Mouse (Mus musculus) heart, embryonic 14.5 days (tissue): ENCODE measurements at regions not wholly inside any gene's neighbourhood (a gene's known extent, or its start where the extent isn't known, plus 50 kb on each side); places are given as distances from the start of the nearest gene placed in this dataset.

Source experiments
- ATAC-seq: fragments of 200-750 bp; cut with Nextera tagmentation; 2 replicates; pipeline ENCODE4 v1.8.0; 2017; ENCODE audit warnings: low read depth, moderate TSS enrichment; ENCODE audit not compliant: insufficient number of reproducible peaks, insufficient read depth, low FRiP score
- H3K27ac ChIP-seq, 2 experiments: fragments of 200-500 bp in 1 of 2; fragments of 300-500 bp in 1 of 2; sonication (generic) in 1 of 2; replicated peaks in 1 of 2; 2 replicates each; pipeline ENCODE4 v1.5.1; 2012 to 2014; ENCODE audit warnings: low read depth in 2 of 2, low read length in 2 of 2, control low read depth in 1 of 2, mild to moderate bottlenecking in 1 of 2, mixed read lengths in 1 of 2; ENCODE audit not compliant: control insufficient read depth in 1 of 2, insufficient read depth in 1 of 2
- H3K27me3 ChIP-seq: fragments of 300-500 bp; sonication (generic); 2 replicates; pipeline ENCODE4 v1.6.1; 2014; ENCODE audit warnings: mild to moderate bottlenecking, low read length, control low read depth; ENCODE audit not compliant: control insufficient read depth, insufficient read depth
- H3K36me3 ChIP-seq: fragments of 300-500 bp; sonication (generic); 2 replicates; pipeline ENCODE4 v1.6.1; 2014; ENCODE audit warnings: mild to moderate bottlenecking, control low read depth, low read length, mixed read lengths; ENCODE audit not compliant: control insufficient read depth, insufficient read depth
- H3K4me1 ChIP-seq, 2 experiments: fragments of 200-500 bp in 1 of 2; fragments of 300-500 bp in 1 of 2; sonication (generic) in 1 of 2; 2 replicates each; pipeline ENCODE4 v1.6.1; 2012 to 2014; ENCODE audit warnings: low read length in 2 of 2, control low read depth in 1 of 2, mixed read lengths in 1 of 2; ENCODE audit not compliant: control insufficient read depth in 2 of 2, insufficient read depth in 2 of 2
- H3K4me2 ChIP-seq: fragments of 300-500 bp; sonication (generic); 2 replicates; pipeline ENCODE4 v1.6.1; 2014; ENCODE audit warnings: mild to moderate bottlenecking, low read length
- H3K4me3 ChIP-seq, 2 experiments: fragments of 200-500 bp in 1 of 2; fragments of 300-500 bp in 1 of 2; sonication (generic) in 1 of 2; 2 replicates each; pipeline ENCODE4 v1.5.1; 2012 to 2014; ENCODE audit warnings: low read length in 2 of 2, mild to moderate bottlenecking in 2 of 2, control low read depth in 1 of 2, low read depth in 1 of 2, moderate library complexity in 1 of 2; ENCODE audit not compliant: control insufficient read depth in 1 of 2, insufficient read depth in 1 of 2
- H3K9ac ChIP-seq: fragments of 300-500 bp; sonication (generic); 2 replicates; pipeline ENCODE4 v1.6.1; 2014; ENCODE audit warnings: mild to moderate bottlenecking, low read length
- H3K9me3 ChIP-seq: fragments of 300-500 bp; sonication (generic); 2 replicates; pipeline ENCODE4 v1.6.1; 2016; ENCODE audit warnings: low read length, control low read depth; ENCODE audit not compliant: control insufficient read depth
- WGBS: fragments of 180-500 bp; shearing (Covaris S2); extraction: QIAGEN DNeasy Blood & Tissue Kit; methylation state at CpG from one replicate; pipeline ENCODE4 v1.1.7; 2014; 5-methylcytosine and 5-hydroxymethylcytosine counted together

- H3K27ac ChIP-seq, result no peak overlapping the region
- no peaks in the 10 kb centered on the region for H3K36me3 ChIP-seq
- H3K9ac ChIP-seq, result no peak overlapping the region
- no peaks in the 10 kb centered on the region for H3K27me3 ChIP-seq
- ATAC-seq, result no peak
- no peaks in the 10 kb centered on the region for H3K4me1 ChIP-seq
- no peaks in the 10 kb centered on the region for H3K9me3 ChIP-seq
- 67% methylated on average over 3 of the region's 3 CpGs for WGBS
- no peak overlapping the region for H3K4me2 ChIP-seq
- no peak overlapping the region for H3K4me3 ChIP-seq
Observed at GRCm38 (mm10) chr10:122587541-122587940, 91.0 kb upstream of the Ppm1h start.

- whole genome bisulfite sequencing, result 92% methylated on average over 2 of the region's 2 CpGs
- no peaks in the 10 kb centered on the region for H3K9me3 ChIP-seq
- H3K4me1 ChIP-seq, result 0 out of 4 replicates have a peak, but pooled peaks cover 0 to 2% of the 10 kb centered on the region in 2 experiments
- H3K4me3 ChIP-seq, result no peak overlapping the region
- no peak overlapping the region for H3K4me2 ChIP-seq
- H3K9ac ChIP-seq, result no peak overlapping the region
- no peaks in the 10 kb centered on the region; the same call in 1 of the 2 replicates for H3K27me3 ChIP-seq
- H3K27ac ChIP-seq, result no peak overlapping the region
- H3K36me3 ChIP-seq, result no peaks in the 10 kb centered on the region
- ATAC-seq, result no peak
Observed at GRCm38 (mm10) chr10:122599511-122599910, 79.1 kb upstream of the Ppm1h start.

GRCm38 (mm10) chr10:122602394-122602793 is 76.2 kb upstream of the Ppm1h start:
- Histone ChIP-seq H3K27me3 (no peaks in the 10 kb centered on the region; the same call in 1 of the 2 replicates), H3K36me3 (no peaks in the 10 kb centered on the region), H3K9ac (no peak overlapping the region), H3K4me1 (0 out of 4 replicates have a peak, but pooled peaks cover 0 to 2% of the 10 kb centered on the region in 2 experiments), H3K4me2 (no peak overlapping the region), H3K27ac (no peak overlapping the region), H3K9me3 (no peaks in the 10 kb centered on the region), H3K4me3 (no peak overlapping the region)
- 14% methylated on average over 6 of the region's 6 CpGs for WGBS
- no peak for ATAC-seq

- Histone ChIP-seq H3K9ac (no peak overlapping the region), H3K4me3 (no peak overlapping the region), H3K4me2 (no peak overlapping the region), H3K27me3 (no peaks in the 10 kb centered on the region; the same call in 1 of the 2 replicates), H3K27ac (no peak overlapping the region), H3K36me3 (no peaks in the 10 kb centered on the region), H3K4me1 (0 out of 4 replicates have a peak, but pooled peaks cover 0 to 2% of the 10 kb centered on the region in 2 experiments), H3K9me3 (no peaks in the 10 kb centered on the region)
- ATAC-seq, result no peak
- WGBS, result 90% methylated on average over 1 of the region's 1 CpGs
Observed at GRCm38 (mm10) chr10:122603960-122604359, 74.6 kb upstream of the Ppm1h start.

DNA sequence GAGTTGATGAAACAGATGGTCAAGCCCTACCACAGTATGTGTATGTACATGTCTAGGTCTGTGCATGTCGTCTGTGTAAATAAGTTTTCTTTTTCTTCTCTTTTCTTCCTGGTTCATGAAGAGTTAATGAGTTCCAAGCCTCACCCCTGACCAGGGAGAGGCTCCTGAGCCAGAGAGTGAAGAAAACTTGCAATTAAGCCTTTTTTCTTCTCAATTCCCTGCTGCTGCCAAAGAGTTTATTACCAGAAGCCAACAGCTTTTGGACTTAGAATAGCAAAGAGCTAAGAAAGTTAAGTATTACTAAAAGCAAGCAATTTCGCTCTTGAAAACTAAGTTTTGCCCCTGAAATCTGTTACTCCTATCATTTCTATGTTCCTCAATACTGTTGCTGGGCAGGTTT is 65.3 kb upstream of the Ppm1h start:
- H3K9me3 ChIP-seq, result no peaks in the 10 kb centered on the region
- H3K4me3 ChIP-seq, result no peak overlapping the region
- H3K36me3 ChIP-seq, result no peaks in the 10 kb centered on the region
- WGBS, result 78% methylated on average over 2 of the region's 2 CpGs
- peaks cover 3 to 6% of the 10 kb centered on the region in 2 experiments; a peak in 1 of 4 replicates for H3K4me1 ChIP-seq
- no peak overlapping the region for H3K27ac ChIP-seq
- no peak for ATAC-seq
- H3K27me3 ChIP-seq, result no peaks in the 10 kb centered on the region
- no peak overlapping the region for H3K9ac ChIP-seq
- no peak overlapping the region for H3K4me2 ChIP-seq

GRCm38 (mm10) chr10:122613891-122614290 is 64.7 kb upstream of the Ppm1h start:
- H3K4me3 ChIP-seq, result no peak overlapping the region
- 78% methylated on average over 2 of the region's 2 CpGs for WGBS

DNA sequence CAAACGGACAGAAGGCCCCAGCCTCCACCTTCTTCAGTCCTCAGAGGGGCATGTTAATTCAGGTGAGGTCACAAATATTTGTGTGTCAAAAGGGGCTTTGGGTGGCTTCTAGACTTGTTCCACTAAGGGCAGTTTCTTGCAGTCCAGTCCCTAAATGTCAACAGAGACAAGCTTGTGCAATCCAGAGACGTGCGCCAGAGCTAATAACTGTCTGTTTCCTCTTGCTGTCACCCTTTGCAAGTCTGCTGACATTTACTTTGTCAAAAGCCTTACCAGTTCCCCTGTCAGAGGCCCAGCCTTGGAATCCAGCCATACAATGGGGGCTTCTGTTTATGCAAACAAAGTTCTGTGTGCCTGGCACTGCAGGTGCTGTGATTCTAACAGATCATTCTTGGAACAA is 63.8 kb upstream of the Ppm1h start:
- Histone ChIP-seq H3K9ac (no peak overlapping the region), H3K27me3 (no peaks in the 10 kb centered on the region), H3K36me3 (no peaks in the 10 kb centered on the region), H3K27ac (no peak overlapping the region), H3K9me3 (no peaks in the 10 kb centered on the region), H3K4me2 (no peak overlapping the region), H3K4me1 (peaks cover 3 to 6% of the 10 kb centered on the region in 2 experiments; a peak in 1 of 4 replicates), H3K4me3 (no peak overlapping the region)
- WGBS, result 29% methylated on average over 3 of the region's 3 CpGs
- no peak for ATAC-seq

More at GRCm38 (mm10) chr10:122613891-122614290, 64.7 kb upstream of the Ppm1h start:
- H3K27ac ChIP-seq, result no peak overlapping the region
- no peak overlapping the region for H3K9ac ChIP-seq
- H3K9me3 ChIP-seq, result no peaks in the 10 kb centered on the region
- no peak for ATAC-seq
- H3K36me3 ChIP-seq, result no peaks in the 10 kb centered on the region
- no peak overlapping the region for H3K4me2 ChIP-seq
- peaks cover 3 to 6% of the 10 kb centered on the region in 2 experiments; a peak in 1 of 4 replicates for H3K4me1 ChIP-seq
- no peaks in the 10 kb centered on the region for H3K27me3 ChIP-seq

GRCm38 (mm10) chr10:122615658-122616057 is 62.9 kb upstream of the Ppm1h start:
- Histone ChIP-seq H3K4me1 (peaks cover 3 to 6% of the 10 kb centered on the region in 2 experiments; a peak in 1 of 4 replicates), H3K36me3 (no peaks in the 10 kb centered on the region), H3K9ac (no peak overlapping the region), H3K4me3 (no peak overlapping the region), H3K9me3 (no peaks in the 10 kb centered on the region), H3K27me3 (no peaks in the 10 kb centered on the region), H3K27ac (no peak overlapping the region), H3K4me2 (no peak overlapping the region)
- ATAC-seq, result no peak
- WGBS, result 90% methylated on average over 12 of the region's 12 CpGs
